Mouse (Mus musculus): Measurements from ENCODE around the gene Olah. TPM values are rescaled to one million over a fixed set of nuclear protein-coding genes. Genes with fewer than 3 reads are reported as not detected.
"Not testable (repeated sequence)": the region's sequence is repeated elsewhere in the genome, so short reads cannot be mapped to it uniquely, and the experiment has no call there.

The Olah gene
- polyA plus RNA-seq (2011; ENCODE audit: insufficient read length, low read depth, missing spikeins), result not detected in 2 replicates

DNA sequence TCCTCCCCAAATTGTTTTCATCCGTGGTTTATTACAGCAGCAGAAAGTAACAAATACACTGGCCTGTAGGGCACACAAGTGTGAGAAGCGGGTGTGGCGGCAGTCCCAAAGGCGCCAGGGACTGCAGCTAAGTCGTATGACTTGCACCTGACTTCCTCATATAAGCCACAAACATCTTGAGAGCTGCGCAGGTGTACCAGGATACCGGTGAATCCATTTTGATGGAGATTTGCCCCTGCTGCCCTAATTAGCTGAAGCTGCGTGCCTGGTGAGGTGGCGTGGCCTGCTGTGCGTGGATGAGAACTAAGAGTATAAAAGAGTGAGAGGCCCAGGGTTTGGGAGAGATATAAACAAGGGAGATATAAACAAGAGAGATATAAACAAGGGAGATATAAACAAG, at the start of gene Olah:
Gene Olah, minus strand, starts transcription at position 101 of the 400 bp plus-strand sequence.
- H3K4me3 ChIP-seq (ENCODE audit: insufficient read depth, low read length); H3K4me1 ChIP-seq (ENCODE audit: control insufficient read depth, insufficient read depth, low read length); H3K27ac ChIP-seq (ENCODE audit: insufficient read depth, low read length): not testable (repeated sequence)

DNA sequence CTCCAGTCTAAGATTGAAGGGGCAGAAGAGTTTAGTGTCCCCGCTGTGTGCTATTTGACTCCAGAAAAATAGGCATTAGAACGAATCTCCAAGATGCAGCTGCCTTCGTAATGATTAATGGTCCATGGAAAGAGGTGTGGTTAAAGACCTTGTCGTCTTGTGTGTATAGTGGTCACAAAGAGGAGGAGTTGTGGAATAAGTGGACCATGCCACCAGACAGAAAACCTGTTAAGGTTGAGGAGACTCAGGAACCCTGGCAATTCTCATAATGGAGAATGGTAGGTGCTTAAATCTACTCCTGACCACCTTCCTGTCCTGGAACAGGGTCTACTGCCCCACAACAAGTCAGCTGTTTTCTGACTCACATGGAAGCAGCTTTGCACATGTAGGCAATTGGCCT, 49.0 kb upstream of the Olah start:
- Histone ChIP-seq H3K27ac (ENCODE audit: insufficient read depth, low read length) (no peak overlapping the region), H3K4me1 (ENCODE audit: control insufficient read depth, insufficient read depth, low read length) (0 out of 2 replicates have a peak, but pooled peaks cover 3% of the 10 kb centered on the region), H3K4me3 (ENCODE audit: insufficient read depth, low read length) (no peak overlapping the region)
- TF ChIP-seq POLR2A (IDR thresholded peaks at IDR 0.05; ENCODE audit: low read depth, low read length), result no peak
- TF ChIP-seq CTCF (IDR thresholded peaks at IDR 0.05; ENCODE audit: borderline replicate concordance, insufficient read depth, low read length), result no peak

DNA sequence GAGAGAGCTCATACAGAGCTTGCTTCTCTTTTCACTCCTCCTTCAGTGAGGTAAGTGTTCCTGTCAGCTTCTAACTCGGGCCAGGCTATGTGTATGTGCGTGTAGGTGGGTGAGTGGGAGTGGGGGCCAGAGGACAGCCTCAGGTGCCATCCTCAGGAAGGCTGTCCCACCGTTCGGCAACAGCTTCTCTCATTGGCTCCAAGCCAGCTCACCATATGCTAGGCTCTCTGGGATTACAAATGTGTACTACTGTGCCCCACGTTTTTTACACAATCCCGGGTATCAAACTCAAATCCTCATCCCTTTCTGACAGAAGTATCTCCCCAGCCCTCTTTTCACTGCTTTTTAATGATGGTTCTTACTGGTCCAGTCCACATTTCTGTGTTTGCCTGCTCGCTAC, 47.2 kb upstream of the Olah start:
- TF ChIP-seq CTCF (IDR thresholded peaks at IDR 0.05; ENCODE audit: borderline replicate concordance, insufficient read depth, low read length) (no peak), POLR2A (IDR thresholded peaks at IDR 0.05; ENCODE audit: low read depth, low read length) (no peak)
- no peak overlapping the region for H3K27ac ChIP-seq (ENCODE audit: insufficient read depth, low read length)

DNA sequence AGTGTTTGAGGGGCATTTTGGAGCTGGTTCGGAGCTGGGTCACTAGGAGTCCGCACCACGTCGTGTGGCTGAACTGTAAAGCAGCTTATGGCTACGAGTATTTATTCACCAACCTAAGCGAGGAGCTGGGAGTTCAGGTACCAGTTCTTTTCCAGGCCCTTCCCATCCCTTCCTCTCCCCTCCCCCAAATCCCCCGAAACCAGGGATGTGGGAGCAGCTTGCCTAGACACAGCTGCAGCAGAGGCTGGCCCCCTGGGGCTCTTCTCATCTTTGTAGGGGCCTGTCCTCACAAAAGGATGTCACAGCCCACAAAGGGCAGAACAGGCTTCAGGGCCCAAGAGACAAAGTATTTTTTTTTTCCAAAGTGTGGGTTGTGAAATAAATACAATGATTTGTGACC, 40.9 kb upstream of the Olah start:
- Histone ChIP-seq H3K4me3 (ENCODE audit: insufficient read depth, low read length) (no peak overlapping the region), H3K4me1 (ENCODE audit: control insufficient read depth, insufficient read depth, low read length) (no peaks in the 10 kb centered on the region), H3K27ac (ENCODE audit: insufficient read depth, low read length) (no peak overlapping the region)
- no peak for TF ChIP-seq POLR2A (IDR thresholded peaks at IDR 0.05; ENCODE audit: low read depth, low read length)
- no peak for TF ChIP-seq CTCF (IDR thresholded peaks at IDR 0.05; ENCODE audit: borderline replicate concordance, insufficient read depth, low read length)

More for the DNA sequence above, 47.2 kb upstream of the Olah start:
- Histone ChIP-seq H3K4me1 (ENCODE audit: control insufficient read depth, insufficient read depth, low read length) (0 out of 2 replicates have a peak, but pooled peaks cover 3% of the 10 kb centered on the region), H3K4me3 (ENCODE audit: insufficient read depth, low read length) (no peak overlapping the region)

DNA sequence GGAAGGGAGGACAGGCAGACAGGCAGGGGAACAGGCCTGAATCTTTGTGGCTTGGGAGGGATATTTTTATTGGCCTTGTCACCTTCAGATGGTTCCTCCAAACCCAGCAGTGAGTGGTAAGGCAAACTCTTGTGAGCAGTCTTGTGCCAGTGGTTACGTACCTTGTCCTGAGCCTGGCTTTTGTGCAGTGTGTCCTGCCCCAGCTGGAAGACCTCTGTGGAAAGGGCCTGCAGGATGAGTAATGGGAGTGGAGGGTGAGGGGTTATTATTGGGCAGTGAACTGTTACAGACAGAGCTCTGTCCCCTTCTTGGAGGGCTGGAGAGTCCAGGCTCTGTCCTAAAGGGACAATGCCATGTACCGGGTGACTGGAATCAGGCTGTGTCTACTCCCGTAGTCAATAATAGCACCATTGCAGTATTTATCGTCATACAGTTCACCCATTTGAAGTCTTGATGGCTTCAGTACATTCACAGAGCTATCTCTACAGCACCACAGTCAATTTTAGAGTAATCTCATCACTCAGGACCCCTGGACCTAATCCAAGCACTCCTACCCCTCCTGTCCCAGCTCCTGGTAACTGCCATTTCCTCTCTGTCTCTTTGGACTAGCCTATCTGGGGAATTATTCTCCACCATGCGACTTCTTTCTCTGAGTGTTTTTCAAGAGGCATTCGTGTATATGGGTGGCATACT, 38.5 kb upstream of the Olah start:
- H3K4me3 ChIP-seq (ENCODE audit: insufficient read depth, low read length), result no peak overlapping the region
- no peaks in the 10 kb centered on the region for H3K4me1 ChIP-seq (ENCODE audit: control insufficient read depth, insufficient read depth, low read length)
- H3K27ac ChIP-seq (ENCODE audit: insufficient read depth, low read length), result no peak overlapping the region
- TF ChIP-seq POLR2A (IDR thresholded peaks at IDR 0.05; ENCODE audit: low read depth, low read length) (no peak), CTCF (IDR thresholded peaks at IDR 0.05; ENCODE audit: borderline replicate concordance, insufficient read depth, low read length) (no peak)

DNA sequence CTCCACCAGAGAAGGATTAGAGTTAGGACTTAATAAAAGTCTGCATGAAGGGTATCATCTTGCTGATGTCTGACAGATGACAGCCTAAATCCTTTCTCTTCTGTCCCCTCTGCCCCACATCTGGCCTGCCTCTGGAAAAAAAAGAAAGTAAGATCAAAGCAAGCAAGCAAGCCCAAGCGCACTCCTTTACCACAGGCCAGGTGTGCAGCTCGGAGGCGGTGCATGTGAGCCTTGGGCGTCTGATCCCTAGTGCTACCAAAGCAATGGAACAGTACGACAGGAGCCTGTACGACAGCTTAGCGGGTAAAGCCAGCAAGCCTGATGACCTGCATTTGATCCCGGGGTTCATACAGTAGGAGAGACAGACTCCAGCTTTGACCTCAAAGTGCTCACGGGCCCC, 33.9 kb upstream of the Olah start:
- Histone ChIP-seq H3K27ac (ENCODE audit: insufficient read depth, low read length) (no peak overlapping the region), H3K4me3 (ENCODE audit: insufficient read depth, low read length) (no peak overlapping the region), H3K4me1 (ENCODE audit: control insufficient read depth, insufficient read depth, low read length) (no peaks in the 10 kb centered on the region)
- no peak for TF ChIP-seq CTCF (IDR thresholded peaks at IDR 0.05; ENCODE audit: borderline replicate concordance, insufficient read depth, low read length)
- TF ChIP-seq POLR2A (IDR thresholded peaks at IDR 0.05; ENCODE audit: low read depth, low read length), result no peak

DNA sequence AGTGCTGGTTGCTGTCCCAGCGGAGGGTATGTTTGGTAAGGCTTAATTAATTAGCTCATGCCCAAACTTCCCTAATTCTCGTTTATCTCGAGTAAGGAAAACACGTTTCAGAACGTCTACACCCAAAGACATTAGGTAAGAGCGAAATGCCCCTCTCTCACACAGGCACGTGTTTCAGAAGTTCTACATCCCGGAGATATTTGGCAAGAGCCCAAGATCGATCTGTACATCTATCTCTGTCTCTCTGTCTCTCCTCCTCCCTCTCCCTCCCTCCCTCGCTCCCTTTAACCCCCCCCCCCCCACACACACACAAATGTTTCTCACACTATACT, 27.5 kb upstream of the Olah start:
- Histone ChIP-seq H3K4me1 (ENCODE audit: control insufficient read depth, insufficient read depth, low read length) (no peaks in the 10 kb centered on the region), H3K4me3 (ENCODE audit: insufficient read depth, low read length) (peak overlapping the region; percentile 92), H3K27ac (ENCODE audit: insufficient read depth, low read length) (no peak overlapping the region)
- TF ChIP-seq CTCF (IDR thresholded peaks at IDR 0.05; ENCODE audit: borderline replicate concordance, insufficient read depth, low read length) (no peak), POLR2A (IDR thresholded peaks at IDR 0.05; ENCODE audit: low read depth, low read length) (no peak)

DNA sequence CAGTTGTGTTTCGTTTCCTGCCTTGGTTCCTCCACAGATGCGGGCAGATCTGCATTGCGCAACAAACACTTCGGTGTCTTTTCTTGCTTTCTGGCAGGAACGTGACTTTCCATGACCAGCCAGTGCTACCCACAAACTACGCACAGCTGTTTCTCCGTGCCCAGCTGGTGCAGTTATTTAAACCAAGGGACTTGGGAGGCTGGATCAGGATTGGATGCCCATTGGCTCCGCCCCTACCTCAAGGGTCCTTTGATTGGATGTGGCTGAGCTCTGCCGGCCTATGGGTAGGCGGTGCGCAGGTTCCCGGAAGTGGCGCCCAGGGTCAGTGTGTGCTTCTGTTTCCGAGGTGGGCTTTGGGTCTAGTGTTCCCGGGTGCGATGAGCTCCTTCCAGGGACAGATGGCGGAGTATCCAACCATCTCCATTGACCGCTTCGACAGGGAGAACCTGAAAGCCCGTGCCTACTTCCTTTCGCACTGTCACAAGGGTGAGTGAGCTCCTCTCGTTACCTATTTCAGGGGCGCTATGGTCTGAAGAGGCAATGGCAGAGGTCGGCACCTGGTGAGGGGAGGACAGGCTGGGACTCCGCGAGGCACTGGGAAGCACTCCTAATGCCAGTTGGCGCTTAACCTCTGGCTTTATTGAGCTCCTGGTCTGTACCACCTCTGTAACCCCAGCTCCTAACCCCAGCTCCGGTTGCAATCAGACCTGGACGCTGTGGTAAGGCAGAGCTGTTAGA, 27.0 kb upstream of the Olah start, which contains the start of gene Dclre1c:
Gene Dclre1c, plus strand, starts transcription at position 291 of the 738 bp plus-strand sequence.
- H3K27ac ChIP-seq (ENCODE audit: insufficient read depth, low read length), result no peak within 1 kb of the TSS
- H3K4me1 ChIP-seq (ENCODE audit: control insufficient read depth, insufficient read depth, low read length), result no peaks in the 10 kb centered on the region
- H3K4me3 ChIP-seq (ENCODE audit: insufficient read depth, low read length), result peak within 1 kb of the TSS; percentile 92
- TF ChIP-seq POLR2A (IDR thresholded peaks at IDR 0.05; ENCODE audit: low read depth, low read length), result peak; percentile 55; the same call in 1 of the 2 replicates
- no peak for TF ChIP-seq CTCF (IDR thresholded peaks at IDR 0.05; ENCODE audit: borderline replicate concordance, insufficient read depth, low read length)

DNA sequence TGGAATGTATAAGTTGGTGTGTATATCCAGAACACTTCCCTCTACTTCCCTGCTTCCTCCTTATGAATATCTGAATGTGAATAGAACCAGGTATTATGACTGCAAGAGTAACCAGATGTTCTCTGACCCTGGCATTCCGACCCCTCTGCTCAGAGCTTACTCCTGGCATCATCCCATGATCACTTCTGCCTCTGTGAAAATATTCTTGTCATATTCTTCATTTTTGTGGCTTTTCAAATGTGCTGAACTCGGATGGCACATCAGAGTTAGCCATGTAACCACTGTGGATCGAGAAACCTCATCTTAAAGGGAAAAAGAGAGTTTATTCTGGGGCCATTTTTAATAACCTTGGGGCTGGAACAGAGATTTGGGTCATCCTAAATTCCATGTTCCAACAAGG, 25.5 kb upstream of the Olah start, which contains the start of gene Meig1:
Gene Meig1, minus strand, starts transcription at position 101 of the 400 bp plus-strand sequence.
- TF ChIP-seq POLR2A (IDR thresholded peaks at IDR 0.05; ENCODE audit: low read depth, low read length) (no peak), CTCF (IDR thresholded peaks at IDR 0.05; ENCODE audit: borderline replicate concordance, insufficient read depth, low read length) (no peak)
- Histone ChIP-seq H3K27ac (ENCODE audit: insufficient read depth, low read length) (no peak within 1 kb of the TSS), H3K4me1 (ENCODE audit: control insufficient read depth, insufficient read depth, low read length) (no peaks in the 10 kb centered on the region), H3K4me3 (ENCODE audit: insufficient read depth, low read length) (no peak within 1 kb of the TSS)

DNA sequence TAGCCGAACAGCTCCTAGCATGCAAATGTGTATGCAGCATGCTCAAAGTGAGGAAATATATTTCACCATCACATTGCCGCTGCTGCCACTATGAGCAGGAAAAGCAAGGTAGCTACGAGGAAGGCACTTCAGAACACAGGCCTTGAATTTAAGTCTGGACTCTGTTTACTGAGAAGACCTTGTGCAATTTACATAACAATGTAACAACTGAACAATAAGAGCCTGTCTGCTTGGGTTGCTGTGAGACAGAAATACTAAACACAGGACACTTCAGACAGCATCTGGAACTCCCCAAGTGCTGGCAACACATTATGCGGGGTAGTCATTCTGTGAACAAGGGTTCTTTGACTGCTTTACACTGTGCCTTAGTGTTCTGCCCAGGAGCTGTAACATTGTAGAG, 23.1 kb upstream of the Olah start:
- Histone ChIP-seq H3K4me3 (ENCODE audit: insufficient read depth, low read length) (no peak overlapping the region), H3K4me1 (ENCODE audit: control insufficient read depth, insufficient read depth, low read length) (no peaks in the 10 kb centered on the region), H3K27ac (ENCODE audit: insufficient read depth, low read length) (no peak overlapping the region)
- TF ChIP-seq CTCF (IDR thresholded peaks at IDR 0.05; ENCODE audit: borderline replicate concordance, insufficient read depth, low read length) (no peak), POLR2A (IDR thresholded peaks at IDR 0.05; ENCODE audit: low read depth, low read length) (no peak)
